Mouse (Mus musculus): ENCODE data around the gene Col25a1. TPM values are rescaled to one million over a fixed set of nuclear protein-coding genes. Genes with fewer than 3 reads are reported as not detected.
A peak's percentile ranks its signal among the peaks of the same experiment; 100 is the strongest.

Col25a1 gene
- polyA plus RNA-seq, 1 experiment: 0.05 TPM

DNA sequence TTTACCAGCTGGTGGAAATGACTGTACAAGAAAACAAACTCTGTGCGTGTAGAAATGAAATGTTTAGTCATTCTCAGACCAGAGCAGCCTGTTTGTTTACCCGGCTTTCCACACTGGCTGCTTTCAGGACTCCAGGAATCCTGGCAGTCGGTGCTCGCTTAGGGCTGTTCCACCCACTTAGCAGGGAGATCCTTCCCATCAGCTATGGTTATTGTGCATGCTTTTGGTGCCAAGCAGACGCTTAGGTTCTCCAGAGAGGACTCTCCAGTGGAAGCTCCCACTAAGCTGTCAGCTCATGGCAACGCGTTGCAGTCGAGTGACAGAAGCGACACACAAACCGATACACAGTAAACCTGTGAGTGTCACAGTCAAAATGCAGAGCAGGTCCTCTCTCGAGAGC is 2.7 kb upstream of the Col25a1 start:
- Histone ChIP-seq H3ac (ENCODE audit: control insufficient read depth, insufficient read length, low read depth) (no peak overlapping the region), H3K79me2 (ENCODE audit: control insufficient read depth, insufficient read depth) (no peaks in the 10 kb centered on the region), H3K79me3 (ENCODE audit: low read depth) (no peaks in the 10 kb centered on the region), H3K36me3 (ENCODE audit: control insufficient read depth, insufficient read depth) (no peaks in the 10 kb centered on the region), H3K4me3 (ENCODE audit: insufficient read depth, poor library complexity, severe bottlenecking) (no peak overlapping the region), H3K27me3 (ENCODE audit: control insufficient read depth, insufficient read depth, insufficient read length) (no peaks in the 10 kb centered on the region)
- no peak for TF ChIP-seq MAX (IDR thresholded peaks at IDR 0.05)
- TF ChIP-seq USF1 (IDR thresholded peaks at IDR 0.05; ENCODE audit: low read depth): no peak
- TF ChIP-seq MYOD1 (IDR thresholded peaks at IDR 0.05; ENCODE audit: control insufficient read depth, insufficient read length, low read depth): no peak
- TF ChIP-seq CEBPB (IDR thresholded peaks at IDR 0.05; ENCODE audit: low read depth): no peak
- no peak for TF ChIP-seq FOSL1 (IDR thresholded peaks at IDR 0.05; ENCODE audit: insufficient read depth, low read length, poor library complexity, severe bottlenecking)
- no peak for TF ChIP-seq MYOG (IDR thresholded peaks at IDR 0.05; ENCODE audit: control insufficient read depth, extremely low read depth, insufficient read length)
- TF ChIP-seq CTCF (IDR thresholded peaks at IDR 0.05; ENCODE audit: control insufficient read depth, insufficient read depth, insufficient read length): no peak

DNA sequence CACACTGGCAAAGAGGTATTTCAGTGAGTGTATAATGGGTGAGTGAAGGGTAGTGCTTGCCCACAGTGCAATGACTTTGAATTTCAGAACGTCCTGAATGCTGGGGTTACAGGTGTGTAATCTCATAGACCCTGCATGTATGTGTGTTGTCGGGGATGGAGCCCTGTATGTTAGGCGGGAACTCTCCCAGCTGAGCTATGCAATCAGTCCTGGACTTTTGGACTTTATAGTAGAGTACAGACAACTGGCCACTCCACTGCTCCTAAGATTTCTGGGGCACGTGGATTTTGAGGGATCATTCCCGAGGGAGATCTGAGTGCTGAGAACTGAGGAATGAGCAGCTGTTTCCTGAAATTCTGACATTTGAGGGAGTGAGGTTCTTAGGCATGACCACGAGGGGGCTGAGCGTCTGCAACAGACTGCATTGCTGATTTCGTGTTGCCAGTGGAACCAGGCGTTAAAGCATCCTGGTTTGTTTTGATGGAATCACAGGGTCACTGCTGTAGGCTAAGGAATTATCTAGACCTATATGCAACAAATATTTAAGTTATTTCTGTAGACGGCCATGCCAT is 1.6 kb upstream of the Col25a1 start:
- Histone ChIP-seq H3ac (ENCODE audit: control insufficient read depth, insufficient read length, low read depth) (no peak overlapping the region), H3K79me3 (ENCODE audit: low read depth) (no peaks in the 10 kb centered on the region), H3K79me2 (ENCODE audit: control insufficient read depth, insufficient read depth) (no peaks in the 10 kb centered on the region), H3K36me3 (ENCODE audit: control insufficient read depth, insufficient read depth) (no peaks in the 10 kb centered on the region), H3K27me3 (ENCODE audit: control insufficient read depth, insufficient read depth, insufficient read length) (no peaks in the 10 kb centered on the region), H3K4me3 (ENCODE audit: insufficient read depth, poor library complexity, severe bottlenecking) (no peak overlapping the region)
- TF ChIP-seq MAX (IDR thresholded peaks at IDR 0.05) (no peak), CEBPB (IDR thresholded peaks at IDR 0.05; ENCODE audit: low read depth) (no peak), CTCF (IDR thresholded peaks at IDR 0.05; ENCODE audit: control insufficient read depth, insufficient read depth, insufficient read length) (no peak), USF1 (IDR thresholded peaks at IDR 0.05; ENCODE audit: low read depth) (no peak), MYOD1 (IDR thresholded peaks at IDR 0.05; ENCODE audit: control insufficient read depth, insufficient read length, low read depth) (peak; percentile 19), FOSL1 (IDR thresholded peaks at IDR 0.05; ENCODE audit: insufficient read depth, low read length, poor library complexity, severe bottlenecking) (no peak), MYOG (IDR thresholded peaks at IDR 0.05; ENCODE audit: control insufficient read depth, extremely low read depth, insufficient read length) (no peak)

DNA sequence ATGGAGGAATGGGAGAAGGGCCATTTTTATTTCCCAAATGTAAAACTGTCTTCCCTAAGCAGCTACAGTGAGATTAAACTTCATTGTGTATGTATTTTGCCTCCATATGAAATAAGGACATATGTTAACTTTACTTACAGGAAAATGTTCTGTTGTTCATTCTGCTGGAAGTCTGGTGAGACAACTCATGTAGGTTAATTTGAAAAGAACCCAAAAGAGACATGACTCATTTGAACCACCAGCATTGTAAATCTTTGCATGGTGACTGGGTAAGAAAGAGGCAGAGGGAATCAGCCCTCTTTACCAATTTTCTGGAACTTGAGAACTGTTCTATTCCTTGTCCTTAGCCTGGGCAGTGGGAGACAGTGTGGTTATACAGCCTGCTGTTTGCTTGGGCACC is 5.9 kb downstream of the Col25a1 start:
- Histone ChIP-seq H3K79me3 (ENCODE audit: low read depth) (no peaks in the 10 kb centered on the region), H3K36me3 (ENCODE audit: control insufficient read depth, insufficient read depth) (no peaks in the 10 kb centered on the region), H3ac (ENCODE audit: control insufficient read depth, insufficient read length, low read depth) (no peak overlapping the region), H3K79me2 (ENCODE audit: control insufficient read depth, insufficient read depth) (no peaks in the 10 kb centered on the region), H3K27me3 (ENCODE audit: control insufficient read depth, insufficient read depth, insufficient read length) (no peaks in the 10 kb centered on the region), H3K4me3 (ENCODE audit: insufficient read depth, poor library complexity, severe bottlenecking) (no peak overlapping the region)
- TF ChIP-seq CEBPB (IDR thresholded peaks at IDR 0.05; ENCODE audit: low read depth) (no peak), MYOD1 (IDR thresholded peaks at IDR 0.05; ENCODE audit: control insufficient read depth, insufficient read length, low read depth) (no peak), USF1 (IDR thresholded peaks at IDR 0.05; ENCODE audit: low read depth) (no peak), MYOG (IDR thresholded peaks at IDR 0.05; ENCODE audit: control insufficient read depth, extremely low read depth, insufficient read length) (no peak), MAX (IDR thresholded peaks at IDR 0.05) (no peak), FOSL1 (IDR thresholded peaks at IDR 0.05; ENCODE audit: insufficient read depth, low read length, poor library complexity, severe bottlenecking) (no peak), CTCF (IDR thresholded peaks at IDR 0.05; ENCODE audit: control insufficient read depth, insufficient read depth, insufficient read length) (no peak)

DNA sequence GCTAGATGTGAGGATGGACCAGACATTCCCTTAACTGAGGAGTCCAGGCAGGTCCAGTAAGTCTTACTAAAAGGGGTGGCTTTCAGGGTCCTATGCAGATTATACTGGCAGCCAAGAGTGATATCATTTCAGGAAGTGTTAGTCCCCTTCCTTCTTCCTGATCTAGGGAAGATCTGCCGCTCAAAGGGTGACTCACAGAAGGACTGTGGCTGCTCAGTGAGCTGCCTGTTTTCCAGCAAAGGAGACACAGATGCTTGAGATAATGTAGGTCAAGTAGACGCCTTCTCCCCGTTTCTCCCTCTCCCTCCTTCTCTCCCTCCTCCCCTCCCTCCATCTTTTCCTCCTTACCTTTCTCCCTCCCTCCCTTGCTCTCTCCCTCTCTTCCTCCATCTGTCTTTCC is 6.3 kb downstream of the Col25a1 start:
- no peak for TF ChIP-seq CTCF (IDR thresholded peaks at IDR 0.05; ENCODE audit: control insufficient read depth, insufficient read depth, insufficient read length)
- TF ChIP-seq FOSL1 (IDR thresholded peaks at IDR 0.05; ENCODE audit: insufficient read depth, low read length, poor library complexity, severe bottlenecking): no peak
- no peak for TF ChIP-seq MYOG (IDR thresholded peaks at IDR 0.05; ENCODE audit: control insufficient read depth, extremely low read depth, insufficient read length)
- TF ChIP-seq MAX (IDR thresholded peaks at IDR 0.05): no peak
- no peak for TF ChIP-seq CEBPB (IDR thresholded peaks at IDR 0.05; ENCODE audit: low read depth)
- TF ChIP-seq USF1 (IDR thresholded peaks at IDR 0.05; ENCODE audit: low read depth): no peak
- no peak for TF ChIP-seq MYOD1 (IDR thresholded peaks at IDR 0.05; ENCODE audit: control insufficient read depth, insufficient read length, low read depth)
- Histone ChIP-seq H3K36me3 (ENCODE audit: control insufficient read depth, insufficient read depth) (no peaks in the 10 kb centered on the region), H3ac (ENCODE audit: control insufficient read depth, insufficient read length, low read depth) (no peak overlapping the region), H3K4me3 (ENCODE audit: insufficient read depth, poor library complexity, severe bottlenecking) (no peak overlapping the region), H3K79me2 (ENCODE audit: control insufficient read depth, insufficient read depth) (no peaks in the 10 kb centered on the region), H3K79me3 (ENCODE audit: low read depth) (no peaks in the 10 kb centered on the region), H3K27me3 (ENCODE audit: control insufficient read depth, insufficient read depth, insufficient read length) (no peaks in the 10 kb centered on the region)

DNA sequence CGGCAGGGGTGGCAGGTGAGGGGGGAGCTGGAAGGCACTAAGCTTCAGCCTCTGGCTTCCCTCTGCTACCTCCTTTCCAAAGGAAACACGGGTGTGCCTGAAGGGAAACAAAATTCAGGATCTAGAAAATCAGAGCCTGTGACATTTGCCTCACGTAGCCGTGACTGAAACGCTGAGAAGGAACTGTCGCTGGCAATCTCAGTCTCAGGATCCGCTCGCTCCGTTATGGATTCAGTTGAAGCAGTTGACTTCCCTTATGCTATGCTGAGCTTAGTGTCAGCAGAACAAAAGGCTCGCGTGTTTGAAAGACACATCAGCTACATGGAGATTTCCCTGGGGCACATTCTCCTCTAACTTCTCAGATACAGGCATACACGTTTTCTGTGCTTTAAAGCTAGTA is 14.6 kb downstream of the Col25a1 start:
- Histone ChIP-seq H3K4me3 (ENCODE audit: insufficient read depth, poor library complexity, severe bottlenecking) (no peak overlapping the region), H3K36me3 (ENCODE audit: control insufficient read depth, insufficient read depth) (no peaks in the 10 kb centered on the region), H3K27me3 (ENCODE audit: control insufficient read depth, insufficient read depth, insufficient read length) (no peaks in the 10 kb centered on the region), H3ac (ENCODE audit: control insufficient read depth, insufficient read length, low read depth) (no peak overlapping the region), H3K79me2 (ENCODE audit: control insufficient read depth, insufficient read depth) (no peaks in the 10 kb centered on the region), H3K79me3 (ENCODE audit: low read depth) (no peaks in the 10 kb centered on the region)
- no peak for TF ChIP-seq FOSL1 (IDR thresholded peaks at IDR 0.05; ENCODE audit: insufficient read depth, low read length, poor library complexity, severe bottlenecking)
- no peak for TF ChIP-seq CTCF (IDR thresholded peaks at IDR 0.05; ENCODE audit: control insufficient read depth, insufficient read depth, insufficient read length)
- TF ChIP-seq MYOD1 (IDR thresholded peaks at IDR 0.05; ENCODE audit: control insufficient read depth, insufficient read length, low read depth): no peak
- no peak for TF ChIP-seq MYOG (IDR thresholded peaks at IDR 0.05; ENCODE audit: control insufficient read depth, extremely low read depth, insufficient read length)

DNA sequence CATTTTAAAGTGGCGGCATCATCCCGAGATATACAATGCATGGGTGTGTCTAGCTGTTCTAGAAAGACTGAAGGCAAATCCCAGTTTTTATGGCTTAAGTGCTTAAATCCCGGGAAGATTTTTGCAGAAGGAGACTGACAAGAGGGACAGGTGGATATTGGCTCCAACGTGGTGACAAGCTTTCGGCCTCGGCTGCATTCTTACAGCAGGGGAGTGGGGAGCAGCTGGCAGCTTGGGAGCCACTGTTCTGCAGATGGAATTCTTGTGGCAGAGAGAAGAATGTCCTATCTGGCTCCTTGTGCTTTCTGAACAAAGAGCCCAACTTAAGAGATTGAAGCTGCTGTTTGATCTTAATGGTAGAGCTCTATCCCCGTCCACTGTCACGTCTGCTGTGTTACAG is 16.5 kb downstream of the Col25a1 start:
- peak; percentile 69 for TF ChIP-seq MYOD1 (IDR thresholded peaks at IDR 0.05; ENCODE audit: control insufficient read depth, insufficient read length, low read depth)
- TF ChIP-seq CTCF (IDR thresholded peaks at IDR 0.05; ENCODE audit: control insufficient read depth, insufficient read depth, insufficient read length): no peak
- no peak for TF ChIP-seq CEBPB (IDR thresholded peaks at IDR 0.05; ENCODE audit: low read depth)
- no peak for TF ChIP-seq FOSL1 (IDR thresholded peaks at IDR 0.05; ENCODE audit: insufficient read depth, low read length, poor library complexity, severe bottlenecking)
- Histone ChIP-seq H3K79me2 (ENCODE audit: control insufficient read depth, insufficient read depth) (no peaks in the 10 kb centered on the region), H3ac (ENCODE audit: control insufficient read depth, insufficient read length, low read depth) (no peak overlapping the region), H3K4me3 (ENCODE audit: insufficient read depth, poor library complexity, severe bottlenecking) (no peak overlapping the region), H3K27me3 (ENCODE audit: control insufficient read depth, insufficient read depth, insufficient read length) (no peaks in the 10 kb centered on the region), H3K36me3 (ENCODE audit: control insufficient read depth, insufficient read depth) (no peaks in the 10 kb centered on the region), H3K79me3 (ENCODE audit: low read depth) (no peaks in the 10 kb centered on the region)

All from C2C12 (cell line).